Mouse (Mus musculus): Measurements from ENCODE around the gene Noxa1.

Noxa1 gene

GRCm38 (mm10) chr2:25099703-25100102 is 4.8 kb upstream of the Noxa1 start:
- in situ Hi-C loops (cut with MboI; ENCODE audit: unreplicated experiment in 2 of 2), result loop anchor here in 1 of 2 experiments (5.0 to 10.0 kb wide), 2 partner anchors 58 to 155 kb away; partner anchors contain the start of gene Tmem203

- in situ Hi-C loops (cut with MboI; ENCODE audit: unreplicated experiment in 2 of 2), result loop anchor here in 1 of 2 experiments (10.0 kb wide), 1 partner anchor 156 kb away; the partner anchor contains the start of gene Tmem203
Observed at GRCm38 (mm10) chr2:25098956-25099355, 4.0 kb upstream of the Noxa1 start.

DNA sequence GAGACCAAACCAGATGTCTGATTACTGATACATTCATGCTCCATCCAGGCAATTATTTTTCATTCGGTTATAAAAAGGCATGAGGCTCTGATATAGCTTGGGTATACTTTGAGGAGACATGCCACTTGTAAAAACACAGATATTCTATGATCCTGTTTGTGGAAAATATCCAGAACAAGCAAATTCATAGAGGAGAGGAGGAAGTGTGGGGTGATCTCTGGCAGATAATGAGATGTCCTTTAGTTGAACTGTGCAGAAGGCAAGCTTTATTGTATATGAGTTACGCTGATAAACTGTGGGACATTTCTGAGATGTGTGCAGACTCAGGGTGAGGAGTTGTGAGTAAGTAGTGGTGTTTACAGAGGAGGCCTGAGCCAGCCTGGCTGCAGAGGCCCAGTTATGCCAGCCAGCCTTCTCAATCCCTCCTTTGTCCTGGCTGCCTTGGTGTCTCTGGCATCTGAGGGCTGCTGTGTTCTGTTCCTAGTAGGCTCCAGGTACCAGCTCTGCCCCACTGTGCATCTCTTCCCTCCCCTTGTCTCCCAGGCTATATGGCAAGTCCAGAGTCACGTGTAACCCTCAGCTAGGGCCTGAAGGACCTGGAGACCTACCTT is 3.2 kb upstream of the Noxa1 start:
- in situ Hi-C loops (cut with MboI; ENCODE audit: unreplicated experiment in 2 of 2), result loop anchor here in 1 of 2 experiments (10.0 kb wide), 1 partner anchor 157 kb away; the partner anchor contains the start of gene Tmem203

GRCm38 (mm10) chr2:25094785-25095108 is 202 bp downstream of the Noxa1 start:
- in situ Hi-C loops (cut with MboI; ENCODE audit: unreplicated experiment in 2 of 2), result loop anchor here in 1 of 2 experiments (10.0 kb wide), 1 partner anchor 160 kb away; the partner anchor contains the start of gene Tmem203

GRCm38 (mm10) chr2:25088636-25089035 is 6.3 kb downstream of the Noxa1 start:
- in situ Hi-C loops (cut with MboI; ENCODE audit: unreplicated experiment in 2 of 2), result no loop called here

DNA sequence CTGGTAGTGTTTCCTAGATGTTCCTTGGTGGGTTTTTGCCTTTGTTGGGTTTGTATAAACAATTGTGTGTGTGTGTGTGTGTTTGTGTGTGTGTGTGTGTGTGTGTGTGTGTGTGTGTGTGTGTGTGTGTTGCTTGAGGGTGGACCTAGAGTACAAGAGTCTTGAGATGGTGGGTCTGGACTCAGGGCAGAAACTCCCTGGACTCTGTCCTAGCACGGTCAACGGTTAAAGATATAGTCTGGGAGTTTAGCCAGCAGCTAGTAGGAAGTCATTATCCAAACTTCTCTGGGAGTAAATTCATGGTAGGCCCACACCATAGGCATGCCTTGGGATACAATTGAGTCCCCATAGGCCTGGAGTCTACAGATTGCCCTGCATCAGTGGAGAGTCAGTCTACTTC is 7.1 kb downstream of the Noxa1 start:
- in situ Hi-C loops (cut with MboI; ENCODE audit: unreplicated experiment in 2 of 2), result no loop called here

DNA sequence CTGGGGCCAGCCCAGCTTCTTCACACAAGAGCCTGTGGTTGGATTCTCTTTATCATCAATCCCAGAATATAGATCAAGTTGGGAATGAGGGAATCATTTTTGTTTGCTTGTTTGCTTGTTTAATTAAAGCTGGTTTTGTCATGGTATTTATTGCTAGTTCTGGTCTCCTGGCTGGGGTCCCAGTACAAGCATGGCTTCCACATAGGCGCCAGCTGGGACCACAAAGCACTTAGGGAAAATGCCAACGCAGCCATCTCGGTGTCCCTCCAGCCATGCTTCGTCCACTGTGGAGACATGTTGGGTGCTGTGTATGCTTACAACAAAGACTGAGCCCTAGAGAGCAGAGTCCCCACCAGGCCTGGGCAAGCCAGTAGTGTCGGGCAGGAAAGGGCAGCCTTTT is 9.4 kb downstream of the Noxa1 start:
- in situ Hi-C loops (cut with MboI; ENCODE audit: unreplicated experiment in 2 of 2), result no loop called here

DNA sequence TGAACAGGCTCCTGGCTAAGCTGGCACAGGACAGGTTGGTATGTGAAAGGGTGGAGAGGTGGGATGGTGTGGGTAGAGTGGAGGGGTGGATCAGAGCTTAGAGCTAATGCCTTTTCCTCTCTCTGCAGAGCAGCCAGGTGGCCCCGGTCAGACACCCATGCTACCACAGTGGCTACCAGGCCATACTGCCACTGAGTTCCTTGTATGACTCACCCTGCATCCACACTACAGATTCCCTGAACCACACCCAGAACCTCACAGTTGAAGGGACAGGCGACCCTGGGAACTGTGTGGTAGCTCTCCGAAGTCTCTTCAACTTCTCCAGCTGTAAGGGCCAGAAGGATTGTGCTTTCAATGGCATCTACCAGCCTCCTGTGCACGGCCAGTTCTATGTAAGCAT is 11.3 kb downstream of the Noxa1 start:
- in situ Hi-C loops (cut with MboI; ENCODE audit: unreplicated experiment in 2 of 2), result no loop called here

DNA sequence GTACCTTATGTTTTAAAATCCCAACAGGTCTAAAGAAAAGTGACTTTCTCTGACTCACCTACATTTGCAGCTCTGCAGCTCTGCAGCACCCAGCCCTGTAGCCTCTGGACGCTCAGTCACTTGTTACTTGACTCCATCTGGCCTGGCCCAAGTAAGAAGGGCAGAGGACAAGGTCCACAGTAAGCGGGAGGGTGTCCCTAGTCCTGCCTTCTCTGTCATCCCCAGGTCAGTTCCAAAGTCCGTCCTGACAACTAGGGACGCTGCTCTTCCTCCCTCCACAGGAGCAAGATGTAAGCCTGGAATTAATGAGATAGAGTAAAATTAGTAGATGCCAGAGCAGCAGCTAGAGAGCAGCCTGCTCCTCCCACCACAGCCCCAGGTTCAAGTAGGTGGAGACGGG is 14.9 kb downstream of the Noxa1 start, which contains the start of gene Entpd8:
TSS of gene Entpd8 (plus strand) at position 229 of the 400 bp plus-strand sequence.
- in situ Hi-C loops (cut with MboI; ENCODE audit: unreplicated experiment in 2 of 2), result no loop called here

DNA sequence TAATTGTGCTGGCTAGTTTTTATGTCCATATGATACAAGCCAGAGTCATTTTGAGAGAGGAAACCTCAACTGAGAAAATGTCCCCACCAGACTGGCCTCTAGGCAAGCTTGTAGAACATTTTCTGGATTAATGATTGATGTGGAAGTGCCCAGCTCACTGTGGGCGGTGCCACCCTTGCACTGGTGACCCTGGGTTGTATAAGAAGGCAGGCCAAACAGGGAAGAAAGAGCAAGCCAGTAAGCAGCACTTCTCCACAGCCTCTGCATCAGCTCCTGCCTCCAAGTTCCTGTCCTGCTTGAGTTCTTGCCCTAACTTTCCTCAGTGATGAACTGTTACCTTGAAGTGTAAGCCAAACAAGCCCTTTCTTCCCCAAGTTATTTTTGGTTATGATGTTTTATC is 16.0 kb downstream of the Noxa1 start:
- in situ Hi-C loops (cut with MboI; ENCODE audit: unreplicated experiment in 2 of 2), result no loop called here

DNA sequence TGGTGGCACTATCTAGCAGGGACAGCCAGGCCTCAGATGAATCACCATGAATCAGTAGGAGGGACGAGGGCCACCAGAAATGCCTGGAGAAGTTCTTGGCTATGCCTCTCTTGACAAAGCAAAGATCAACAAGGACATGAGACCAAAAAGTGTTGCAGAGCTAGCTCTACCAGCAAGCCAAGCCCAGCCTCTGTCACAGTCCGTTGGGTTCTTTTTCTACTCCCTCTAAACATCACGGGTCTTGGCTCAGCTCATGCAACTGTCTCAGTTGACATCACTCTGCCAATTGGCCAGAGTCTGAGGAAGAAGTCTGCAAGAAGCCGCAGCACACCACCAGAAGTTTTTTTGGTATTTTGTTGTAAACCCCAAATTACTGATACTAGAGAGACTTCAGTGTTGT is 19.4 kb downstream of the Noxa1 start:
- in situ Hi-C loops (cut with MboI; ENCODE audit: unreplicated experiment in 2 of 2), result no loop called here

- in situ Hi-C loops (cut with MboI; ENCODE audit: unreplicated experiment in 2 of 2), result no loop called here
Observed at GRCm38 (mm10) chr2:25072398-25072797, 22.6 kb downstream of the Noxa1 start.

DNA sequence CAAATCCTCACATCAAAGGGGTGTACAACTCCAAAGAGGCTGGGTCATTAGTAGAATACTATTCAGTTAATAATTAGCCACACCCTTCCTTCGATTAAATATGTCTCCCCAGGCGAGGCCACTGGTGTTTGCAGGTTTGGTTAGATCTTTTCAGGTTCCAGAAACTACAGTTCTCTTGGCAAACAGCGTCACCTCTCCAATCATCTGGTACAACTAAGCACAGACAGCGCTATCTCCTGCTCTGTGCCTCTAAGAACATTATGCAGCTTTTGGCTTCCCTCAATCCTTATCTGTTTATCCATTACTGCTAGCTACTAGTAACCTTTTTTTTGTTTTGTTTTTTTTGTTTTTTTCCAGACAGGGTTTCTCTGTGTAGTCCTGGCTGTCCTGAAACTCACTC is 25.4 kb downstream of the Noxa1 start:
- in situ Hi-C loops (cut with MboI; ENCODE audit: unreplicated experiment in 2 of 2), result no loop called here

- in situ Hi-C loops (cut with MboI; ENCODE audit: unreplicated experiment in 2 of 2), result no loop called here
Observed at GRCm38 (mm10) chr2:25066552-25066951, 28.4 kb downstream of the Noxa1 start.

DNA sequence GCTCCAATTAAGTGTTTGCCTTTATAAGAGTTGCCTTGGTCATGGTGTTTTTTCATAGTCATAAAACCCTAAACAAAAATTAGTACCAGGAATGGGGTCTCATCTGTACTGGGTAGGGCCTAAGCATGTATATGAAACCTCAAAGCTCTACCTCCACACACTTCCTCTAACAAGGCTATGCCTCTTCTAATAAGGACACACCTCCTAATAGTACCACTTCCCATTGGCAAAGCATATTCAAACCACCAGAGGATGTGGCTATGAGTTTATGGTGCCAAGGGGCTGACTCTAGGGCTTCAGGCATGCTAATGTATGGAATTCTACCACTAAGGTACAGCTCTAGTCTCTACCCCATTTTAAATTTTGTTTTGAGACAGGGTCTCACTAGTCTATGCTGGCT is 29.4 kb downstream of the Noxa1 start:
- in situ Hi-C loops (cut with MboI; ENCODE audit: unreplicated experiment in 2 of 2), result no loop called here

- in situ Hi-C loops (cut with MboI; ENCODE audit: unreplicated experiment in 2 of 2), result no loop called here
Observed at GRCm38 (mm10) chr2:25064285-25064684, 30.7 kb downstream of the Noxa1 start.

- in situ Hi-C loops (cut with MboI; ENCODE audit: unreplicated experiment in 2 of 2), result no loop called here
Observed at GRCm38 (mm10) chr2:25063523-25063922, 31.4 kb downstream of the Noxa1 start.

GRCm38 (mm10) chr2:25058926-25059325 is 36.0 kb downstream of the Noxa1 start:
- in situ Hi-C loops (cut with MboI; ENCODE audit: unreplicated experiment in 2 of 2), result no loop called here

- in situ Hi-C loops (cut with MboI; ENCODE audit: unreplicated experiment in 2 of 2), result no loop called here
Observed at GRCm38 (mm10) chr2:25055409-25056155, 39.4 kb downstream of the Noxa1 start.

- in situ Hi-C loops (cut with MboI; ENCODE audit: unreplicated experiment in 2 of 2), result no loop called here
Observed at GRCm38 (mm10) chr2:25055068-25055405, 39.9 kb downstream of the Noxa1 start.

GRCm38 (mm10) chr2:25054221-25055067 is 40.5 kb downstream of the Noxa1 start, which contains the start of gene Nsmf:
Gene Nsmf (plus strand): TSS chr2:25054355.
- in situ Hi-C loops (cut with MboI; ENCODE audit: unreplicated experiment in 2 of 2), result no loop called here
